Mouse (Mus musculus): Measurements from ENCODE around the gene Mis18bp1.

- no peak for TF ChIP-seq EP300 (IDR thresholded peaks at IDR 0.05; ENCODE audit: insufficient read depth, low read depth, low read length)
- no peak for TF ChIP-seq CTCF (IDR thresholded peaks at IDR 0.05; ENCODE audit: low read depth, low read length)
Observed at GRCm38 (mm10) chr12:65111503-65111902, 60.9 kb downstream of the Mis18bp1 start.
